Mouse (Mus musculus) ES-E14 (cell line): ENCODE results near the gene Theg.

Experiments
- CHD2 ChIP-seq: IDR thresholded peaks from 2 replicates; pipeline ENCODE4 v1.6.1; 2014; ENCODE audit warnings: mild to moderate bottlenecking, low read depth, low read length, inconsistent platforms
- HCFC1 ChIP-seq: IDR thresholded peaks from 2 replicates; pipeline ENCODE4 v1.6.1; 2012; ENCODE audit warnings: low read length, inconsistent platforms, borderline replicate concordance; ENCODE audit not compliant: insufficient read depth
- MAFK ChIP-seq: IDR thresholded peaks from 2 replicates; pipeline ENCODE4 v1.6.1; 2014; ENCODE audit warnings: mild to moderate bottlenecking, low read depth, low read length, inconsistent platforms; ENCODE audit not compliant: insufficient read depth
- ZC3H11A ChIP-seq: IDR thresholded peaks from 2 replicates; pipeline ENCODE4 v1.6.1; 2012; ENCODE audit warnings: low read depth, mild to moderate bottlenecking, inconsistent platforms, low read length, borderline replicate concordance
- ZNF384 ChIP-seq: IDR thresholded peaks from 2 replicates; pipeline ENCODE4 v1.6.1; 2012; ENCODE audit warnings: low read depth, low read length, inconsistent platforms

GRCm38 (mm10) chr10:79577376-79577775 is 9.8 kb downstream of the Theg start:
- TF ChIP-seq CHD2 (no peak), MAFK (no peak), ZNF384 (no peak), ZC3H11A (no peak), HCFC1 (no peak)
